Mouse (Mus musculus) left cerebral cortex, postnatal 14 days (tissue): ENCODE measurements around the gene Grin2c. TPM values are rescaled to one million over a fixed set of nuclear protein-coding genes. Genes with fewer than 3 reads are reported as not detected.

Experiments
- DNase-seq, 2 experiments: peaks; one replicate each; pipeline ENCODE4 v3.0.0; 2021 to 2022; ENCODE audit warnings: low spot score in 2 of 2, mixed read lengths in 1 of 2
- intact Hi-C: fragments of 180-260 bp; cut with DNase I; formaldehyde crosslinking; loops from one replicate; pipeline ENCODE4 v1.15.1; 2025
- total RNA-seq, 2 experiments: library from RNA; stranded (reverse); gene quantifications; 2 replicates each; pipeline ENCODE4 v1.2.3; 2021

Grin2c gene
- total RNA-seq, 2 experiments from 2014 or later = 39.9 TPM

GRCm38 (mm10) chr11:115286201-115286993 lies 19.4 kb upstream of the Grin2c start:
- intact Hi-C loops = no loop called here
- peak in 1 of 2 experiments; percentile 73 for DNase-seq

- intact Hi-C loops = no loop called here
- DNase-seq = no peak
Measured at GRCm38 (mm10) chr11:115285282-115285681, 18.2 kb upstream of the Grin2c start.

GRCm38 (mm10) chr11:115283891-115284620 lies 17.0 kb upstream of the Grin2c start:
- intact Hi-C loops = no loop called here
- DNase-seq = no peak

GRCm38 (mm10) chr11:115283486-115283765 lies 16.4 kb upstream of the Grin2c start:
- intact Hi-C loops = no loop called here
- DNase-seq = no peak

DNA sequence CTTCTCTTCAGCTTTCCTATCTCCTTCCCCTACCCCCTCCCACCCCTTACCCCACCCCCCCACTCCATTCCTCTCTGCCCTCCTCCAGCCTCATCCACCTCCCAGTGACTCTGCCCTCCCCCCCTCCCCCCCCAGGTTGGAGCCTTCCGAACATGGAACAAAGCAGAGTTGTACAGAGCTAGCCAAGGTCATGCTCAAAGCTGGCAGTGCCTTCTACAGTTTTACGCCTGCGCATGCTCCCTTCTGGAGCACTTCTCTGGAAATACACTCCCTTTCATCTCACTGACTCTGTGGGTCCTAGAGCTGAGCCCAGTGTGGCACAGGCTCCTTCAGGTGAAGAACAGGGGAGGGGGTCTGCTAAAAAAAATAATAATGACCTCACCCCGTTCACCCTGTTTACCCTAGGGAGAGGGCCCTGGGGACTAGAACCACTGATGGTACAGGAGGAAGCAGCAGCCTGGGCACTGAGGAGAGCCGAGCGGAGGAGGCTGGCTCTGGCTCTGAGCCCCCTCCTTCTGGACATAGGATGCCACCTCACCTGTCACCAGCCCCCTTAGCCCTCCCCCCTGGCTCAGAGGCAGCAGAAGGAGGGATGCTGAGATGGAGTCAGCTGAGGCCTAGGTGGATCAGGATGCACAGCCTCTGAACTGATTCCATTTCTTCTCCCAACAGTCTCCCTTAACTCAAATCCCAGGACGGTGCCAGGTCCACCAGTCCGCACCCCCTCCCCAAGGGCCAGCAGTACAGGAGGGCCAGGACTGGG lies 15.9 kb upstream of the Grin2c start:
- DNase-seq = no peak
- intact Hi-C loops = no loop called here

- intact Hi-C loops = no loop called here
- peak in 1 of 2 experiments; percentile 47 for DNase-seq
Measured at GRCm38 (mm10) chr11:115282295-115282694, 15.3 kb upstream of the Grin2c start.

DNA sequence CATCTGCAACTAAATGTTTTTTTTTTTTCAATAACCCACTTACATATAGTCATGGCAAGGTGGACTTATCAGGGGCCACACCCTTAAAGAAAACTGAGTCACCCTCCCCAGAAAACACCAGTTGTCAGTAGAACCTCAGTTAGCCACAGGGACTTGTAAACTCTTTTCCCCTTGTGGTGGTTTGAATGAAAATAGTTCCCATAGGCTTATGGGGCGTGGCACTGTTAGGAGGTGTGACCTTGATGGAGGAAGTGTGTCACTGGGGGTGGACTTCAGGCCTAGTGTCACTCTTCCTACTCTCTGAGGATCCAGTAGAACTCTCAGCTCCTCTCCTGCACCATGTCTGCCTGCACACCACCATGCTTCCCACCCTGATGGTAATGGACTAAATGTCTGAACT lies 12.7 kb upstream of the Grin2c start:
- DNase-seq = no peak
- intact Hi-C loops = no loop called here

DNA sequence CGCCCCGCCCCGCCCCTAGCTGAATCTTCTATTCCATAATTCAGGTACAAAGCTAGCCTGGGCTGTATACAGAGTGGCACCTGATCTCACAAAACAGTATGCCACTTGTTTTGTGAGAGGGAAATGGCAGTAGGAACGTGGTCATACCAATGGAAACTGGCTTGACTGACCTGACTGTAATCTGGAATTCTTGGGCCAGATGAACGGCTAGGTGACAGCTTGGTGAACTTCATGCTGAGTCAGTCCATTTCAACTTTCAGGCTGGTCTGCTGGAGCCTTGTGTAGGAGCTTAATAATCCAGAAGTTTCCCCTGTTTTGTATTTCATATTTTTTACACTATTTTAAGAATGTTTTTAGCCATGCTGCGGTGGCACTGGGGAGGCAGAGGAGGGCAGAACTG lies 11.1 kb upstream of the Grin2c start:
- DNase-seq = no peak
- intact Hi-C loops = no loop called here

GRCm38 (mm10) chr11:115277604-115277975 lies 10.5 kb upstream of the Grin2c start:
- intact Hi-C loops = no loop called here
- no peak for DNase-seq

GRCm38 (mm10) chr11:115276780-115277603 lies 9.9 kb upstream of the Grin2c start, which contains the start of gene Fdxr:
Gene Fdxr (minus strand): TSS chr11:115277050.
- intact Hi-C loops = no loop called here
- peak; percentile 99 for DNase-seq

DNA sequence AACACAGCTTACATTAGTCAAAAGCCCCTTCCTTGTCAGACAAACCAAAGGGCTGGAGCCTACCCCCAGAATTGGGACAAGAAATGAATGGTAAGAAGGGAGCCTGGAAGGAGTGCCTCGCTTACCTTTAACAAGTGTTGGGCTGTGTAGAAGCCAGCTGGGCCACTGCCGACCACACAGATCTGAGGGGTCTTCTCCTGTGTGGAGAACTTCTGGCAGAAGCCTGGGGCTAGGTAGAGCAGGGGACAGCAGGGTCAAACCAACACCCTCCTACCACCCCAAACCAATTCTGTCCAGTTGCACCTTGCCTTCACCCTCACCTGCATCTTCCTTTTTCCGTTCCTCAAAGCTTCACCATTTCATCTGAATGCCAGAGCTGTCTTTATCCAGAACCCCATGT lies 8.9 kb upstream of the Grin2c start:
- DNase-seq = no peak
- intact Hi-C loops = no loop called here

DNA sequence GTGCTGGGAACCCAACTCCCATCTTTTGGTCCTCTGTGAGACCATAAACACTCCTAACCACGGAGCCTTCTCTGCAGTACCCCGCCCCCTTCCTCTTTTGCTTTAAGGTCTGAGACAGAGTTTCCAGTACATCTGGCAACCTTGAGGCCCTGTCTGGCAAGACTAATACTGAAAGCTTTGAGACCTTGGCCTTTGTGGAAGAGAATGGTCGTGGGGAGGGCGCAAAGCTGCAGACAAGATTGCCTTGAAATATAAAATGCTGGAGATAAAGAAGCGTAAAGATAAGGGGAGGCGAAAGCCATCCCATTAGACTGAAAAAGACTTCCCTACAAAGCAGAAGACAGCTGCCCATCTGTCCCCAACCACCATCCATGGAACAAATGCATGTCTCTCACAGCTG lies 8.5 kb upstream of the Grin2c start:
- intact Hi-C loops = no loop called here
- DNase-seq = no peak

- DNase-seq = no peak
- intact Hi-C loops = loop anchor here (5.0 kb wide), 1 partner anchor 192 kb away; no protein-coding TSS in a partner anchor
Measured at GRCm38 (mm10) chr11:115274771-115275170, 7.7 kb upstream of the Grin2c start.

GRCm38 (mm10) chr11:115274178-115274577 lies 7.1 kb upstream of the Grin2c start:
- intact Hi-C loops = loop anchor here (5.0 kb wide), 1 partner anchor 192 kb away; no protein-coding TSS in a partner anchor
- no peak for DNase-seq

DNA sequence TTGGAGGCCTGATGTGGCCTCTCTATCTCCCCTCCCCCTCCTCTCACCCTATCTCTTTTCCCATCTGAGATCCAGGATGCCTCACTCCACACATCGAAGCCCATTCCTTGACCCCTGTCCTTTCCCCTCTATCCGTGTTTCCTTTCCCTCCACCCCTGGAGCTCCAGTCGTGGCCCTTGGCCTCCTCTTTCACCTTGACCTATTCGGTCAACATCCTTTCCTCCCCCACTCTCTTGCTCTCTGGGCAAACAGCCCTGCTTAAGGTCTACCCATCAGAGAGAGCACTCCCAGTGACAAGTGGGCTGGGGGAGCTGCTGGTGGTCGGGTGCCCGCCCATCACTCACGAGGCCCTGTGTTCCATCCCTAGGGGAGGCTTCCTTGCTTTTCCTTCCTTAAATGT lies 6.7 kb upstream of the Grin2c start:
- no peak for DNase-seq
- intact Hi-C loops = loop anchor here (5.0 kb wide), 1 partner anchor 191 kb away; no protein-coding TSS in a partner anchor

DNA sequence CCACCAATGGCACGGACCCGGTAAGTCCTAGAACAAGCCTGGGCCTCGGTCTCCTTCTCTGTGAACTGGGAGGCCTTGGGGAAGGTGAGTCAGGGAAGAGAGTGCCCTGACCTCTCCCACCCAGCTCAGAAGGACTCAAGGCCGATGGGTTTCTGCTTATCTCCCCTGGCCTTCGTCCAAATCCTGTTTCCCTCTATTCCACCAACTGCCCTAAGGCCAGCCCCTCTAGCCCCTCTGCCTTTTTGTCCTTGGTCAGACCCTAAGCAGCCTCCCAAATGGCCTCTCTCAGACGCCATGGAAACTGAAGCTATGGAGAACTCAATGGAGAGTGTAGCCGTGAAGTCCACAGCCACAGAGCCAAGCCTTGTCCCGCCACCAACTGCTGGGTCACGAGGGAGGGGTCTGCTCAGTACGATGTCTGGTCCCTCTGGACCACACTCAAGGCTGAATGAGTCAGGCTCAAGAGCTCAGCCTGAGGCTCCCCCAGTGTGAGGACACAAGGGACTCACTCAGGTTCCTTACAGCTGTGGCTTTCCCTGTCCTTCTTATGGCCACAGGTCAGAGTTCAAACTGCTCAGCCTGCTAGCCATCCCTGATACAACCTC lies 6.0 kb upstream of the Grin2c start:
- intact Hi-C loops = loop anchor here (5.0 kb wide), 1 partner anchor 191 kb away; no protein-coding TSS in a partner anchor
- DNase-seq = no peak

- DNase-seq = no peak
- intact Hi-C loops = loop anchor here (2.0 to 5.0 kb wide), 2 partner anchors 69 to 189 kb away; no protein-coding TSS in a partner anchor
Measured at GRCm38 (mm10) chr11:115271481-115271880, 4.4 kb upstream of the Grin2c start.

DNA sequence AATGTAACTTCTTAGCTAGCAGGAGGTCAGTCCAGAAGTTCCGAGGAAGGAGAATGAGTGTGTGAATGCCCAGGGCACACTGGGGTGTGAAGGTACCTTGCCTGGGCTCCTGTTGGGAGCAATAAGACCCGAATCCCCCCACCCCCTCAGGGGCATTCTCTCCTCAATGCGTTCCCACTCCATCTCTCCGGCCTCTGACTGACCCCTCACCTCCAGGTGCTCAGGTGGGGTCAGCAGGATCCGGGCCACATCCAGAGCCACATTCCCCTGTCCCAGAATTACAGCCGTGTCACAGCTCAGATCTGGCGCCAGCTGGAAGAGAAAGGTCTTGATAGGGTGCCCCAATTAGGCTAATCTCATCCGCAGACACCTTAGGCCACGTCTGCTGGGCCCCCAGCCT lies 4.0 kb upstream of the Grin2c start:
- intact Hi-C loops = loop anchor here (2.0 to 5.0 kb wide), 2 partner anchors 68 to 189 kb away; no protein-coding TSS in a partner anchor
- no peak for DNase-seq
